Mouse (Mus musculus) midbrain, embryonic 14.5 days (tissue): Measurements from ENCODE around the gene Fgfr2. TPM values are rescaled to one million over a fixed set of nuclear protein-coding genes. Genes with fewer than 3 reads are reported as not detected.

Source experiments
- ATAC-seq: fragments of 200-750 bp; cut with Nextera tagmentation; 2 replicates; pipeline ENCODE4 v1.8.0; 2017; ENCODE audit warnings: moderate number of reproducible peaks, moderate library complexity; ENCODE audit not compliant: low FRiP score, low TSS enrichment
- DNase-seq: peaks from one replicate; pipeline ENCODE4 v3.0.0-alpha.2; 2015
- H3K27ac ChIP-seq: fragments of 300-500 bp; sonication (generic); replicated peaks from 2 replicates; pipeline ENCODE4 v1.5.1; 2014; ENCODE audit warnings: mild to moderate bottlenecking, low read depth, low read length, moderate library complexity
- H3K27me3 ChIP-seq: fragments of 300-500 bp; sonication (generic); 2 replicates; pipeline ENCODE4 v1.6.1; 2014; ENCODE audit warnings: low read length, control low read depth, mixed read lengths; ENCODE audit not compliant: control insufficient read depth, insufficient read depth
- H3K36me3 ChIP-seq: fragments of 300-500 bp; sonication (generic); 2 replicates; pipeline ENCODE4 v1.6.1; 2014; ENCODE audit warnings: low read length, control low read depth; ENCODE audit not compliant: control insufficient read depth, insufficient read depth
- H3K4me1 ChIP-seq: fragments of 300-500 bp; sonication (generic); 2 replicates; pipeline ENCODE4 v1.6.1; 2014; ENCODE audit warnings: mild to moderate bottlenecking, antibody characterized with exemption, low read length, control low read depth; ENCODE audit not compliant: control insufficient read depth, insufficient read depth
- H3K4me2 ChIP-seq: fragments of 300-500 bp; sonication (generic); 2 replicates; pipeline ENCODE4 v1.6.1; 2014; ENCODE audit warnings: mild to moderate bottlenecking, low read length, moderate library complexity
- H3K4me3 ChIP-seq: fragments of 300-500 bp; sonication (generic); replicated peaks from 2 replicates; pipeline ENCODE4 v1.5.1; 2014; ENCODE audit warnings: low read depth, low read length
- H3K9ac ChIP-seq: fragments of 300-500 bp; sonication (generic); replicated peaks from 2 replicates; pipeline ENCODE4 v1.6.1; 2014; ENCODE audit warnings: mild to moderate bottlenecking, low read length, moderate library complexity
- H3K9me3 ChIP-seq: fragments of 300-500 bp; sonication (generic); 2 replicates; pipeline ENCODE4 v1.6.1; 2016; ENCODE audit warnings: low read length, control low read depth, mixed read lengths; ENCODE audit not compliant: control insufficient read depth
- WGBS: fragments of 180-500 bp; shearing (Covaris S2); extraction: QIAGEN DNeasy Blood & Tissue Kit; methylation state at CpG from one replicate; pipeline ENCODE4 v1.1.7; 2014; 5-methylcytosine and 5-hydroxymethylcytosine counted together
- polyA plus RNA-seq: library from polyadenylated mRNA; unstranded; fragments of >200 nt; fragmentation: Nextera tagmentation; extraction: Ambion mirVana; gene quantifications from 2 replicates; pipeline ENCODE4 v1.2.1, GENCODE M21; 2014

Gene Fgfr2
- polyA plus RNA-seq, 1 experiment from 2014 or later: 28.1 TPM

DNA sequence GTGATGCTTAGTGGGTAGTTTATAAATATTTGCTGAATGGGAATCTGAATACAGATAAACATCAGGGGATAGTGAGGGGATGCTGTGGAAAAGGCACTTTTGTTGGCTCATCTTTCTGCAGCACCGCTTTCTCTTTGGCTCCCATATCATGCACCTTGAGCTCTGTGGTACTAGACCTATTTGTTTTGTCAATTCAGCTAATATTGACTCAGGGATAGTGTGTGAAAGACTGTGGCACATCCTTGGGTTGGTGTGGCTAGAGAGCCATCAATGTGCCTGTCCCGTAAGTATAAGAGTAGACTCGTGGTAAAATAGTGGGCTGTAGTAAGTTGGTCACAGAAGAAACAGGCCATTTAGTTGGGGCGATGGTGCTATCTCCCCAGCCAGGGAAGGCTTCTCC, 2335.6 kb downstream of the Fgfr2 start:
- Histone ChIP-seq H3K4me1 (no peaks in the 10 kb centered on the region), H3K4me2 (no peak overlapping the region), H3K9ac (no peak overlapping the region), H3K4me3 (no peak overlapping the region), H3K9me3 (no peaks in the 10 kb centered on the region), H3K27ac (no peak overlapping the region), H3K27me3 (no peaks in the 10 kb centered on the region), H3K36me3 (no peaks in the 10 kb centered on the region)
- DNase-seq (no peak), ATAC-seq (no peak)
- WGBS: 96% methylated on average over 4 of the region's 4 CpGs

DNA sequence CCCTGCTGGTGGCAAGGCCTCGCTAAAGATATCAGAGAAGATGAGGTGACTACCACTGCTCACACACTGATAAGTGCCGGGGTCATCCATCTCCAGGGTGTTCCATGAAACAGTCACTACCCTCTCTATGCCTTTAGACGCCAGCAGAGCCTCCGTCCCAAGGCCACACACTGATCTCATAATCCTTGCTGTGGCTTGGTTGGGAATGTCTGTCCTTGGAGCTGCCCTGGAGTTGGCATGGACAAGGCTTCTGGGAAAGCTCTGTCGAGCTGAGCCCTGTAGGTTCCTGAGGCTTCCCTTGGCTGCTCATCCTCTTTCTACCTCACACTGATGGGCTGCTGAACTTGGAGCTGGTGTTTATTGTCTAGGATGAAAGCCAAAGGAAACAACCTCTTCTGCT, 2336.4 kb downstream of the Fgfr2 start:
- DNase-seq (no peak), ATAC-seq (no peak)
- Histone ChIP-seq H3K9ac (no peak overlapping the region), H3K4me1 (no peaks in the 10 kb centered on the region), H3K9me3 (no peaks in the 10 kb centered on the region), H3K4me2 (no peak overlapping the region), H3K27me3 (no peaks in the 10 kb centered on the region), H3K4me3 (no peak overlapping the region), H3K36me3 (no peaks in the 10 kb centered on the region), H3K27ac (no peak overlapping the region)
- 76% methylated on average over 5 of the region's 5 CpGs for WGBS

DNA sequence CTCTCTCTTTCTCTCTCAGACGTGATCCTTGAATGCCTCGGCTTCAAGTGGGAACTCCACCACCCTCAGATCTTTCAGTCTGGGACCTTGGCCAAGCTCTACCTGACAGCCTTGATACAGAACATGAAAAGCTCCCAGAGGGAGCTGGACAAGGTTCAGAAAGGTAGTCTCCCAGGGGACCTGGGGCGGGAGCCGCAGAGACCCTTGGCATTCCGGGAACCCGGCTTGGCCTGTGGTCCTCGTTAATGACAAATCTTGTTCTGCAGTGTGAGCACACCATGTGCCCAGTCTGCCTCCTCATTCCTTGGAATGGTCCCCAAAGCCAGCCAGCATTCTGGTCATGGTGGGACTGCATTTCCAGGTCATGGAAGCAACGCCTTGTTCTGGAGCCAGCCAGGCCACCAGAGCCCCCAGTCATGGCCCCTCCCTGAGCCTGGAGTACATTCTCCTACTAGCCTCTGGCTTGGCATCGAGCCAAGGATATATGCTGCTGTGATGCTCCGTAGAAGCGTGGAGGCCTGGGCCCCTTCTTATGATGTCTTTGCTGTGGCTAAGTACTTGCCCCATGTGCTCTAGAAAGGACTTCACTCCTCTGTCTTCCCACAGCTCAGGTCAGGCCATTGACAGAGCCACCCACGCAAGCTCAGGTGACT, 2337.1 kb downstream of the Fgfr2 start:
- no peak overlapping the region for H3K9ac ChIP-seq
- ATAC-seq: no peak
- DNase-seq: no peak
- no peak overlapping the region for H3K27ac ChIP-seq
- no peak overlapping the region for H3K4me2 ChIP-seq
- H3K4me3 ChIP-seq: no peak overlapping the region
- 84% methylated on average over 12 of the region's 12 CpGs for WGBS
- H3K4me1 ChIP-seq: no peaks in the 10 kb centered on the region
- no peaks in the 10 kb centered on the region for H3K9me3 ChIP-seq
- no peaks in the 10 kb centered on the region for H3K36me3 ChIP-seq
- no peaks in the 10 kb centered on the region for H3K27me3 ChIP-seq

DNA sequence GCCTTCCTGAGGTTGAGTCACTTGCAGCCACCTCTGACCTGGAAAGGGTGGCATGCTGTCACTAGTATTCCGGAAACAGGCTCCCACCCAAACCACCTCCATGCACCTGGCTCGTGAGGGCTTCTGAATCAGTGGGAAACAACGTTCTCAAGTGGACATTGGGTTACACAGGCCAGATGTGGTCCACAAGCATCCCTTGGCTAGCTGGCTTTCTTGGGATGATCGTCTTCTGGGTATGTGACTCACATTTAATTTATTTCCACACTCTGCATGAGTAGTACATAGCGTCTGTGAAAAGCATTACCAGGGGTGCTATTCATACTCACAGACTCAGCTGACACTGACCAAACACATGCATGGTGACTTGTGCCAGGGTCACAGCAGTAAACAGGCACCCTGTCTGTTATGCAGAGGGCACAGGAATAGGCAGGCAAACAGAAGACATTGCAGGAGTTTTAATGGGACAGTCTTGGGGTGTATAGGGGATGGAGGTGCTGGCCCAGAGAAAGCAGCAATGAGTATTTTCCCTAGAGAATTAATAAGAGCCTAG, 2340.6 kb downstream of the Fgfr2 start:
- Histone ChIP-seq H3K4me3 (no peak overlapping the region), H3K9ac (no peak overlapping the region), H3K27ac (no peak overlapping the region), H3K27me3 (no peaks in the 10 kb centered on the region), H3K4me1 (no peaks in the 10 kb centered on the region), H3K4me2 (no peak overlapping the region), H3K9me3 (no peaks in the 10 kb centered on the region), H3K36me3 (no peaks in the 10 kb centered on the region)
- WGBS: 82% methylated on average over 5 of the region's 5 CpGs
- ATAC-seq (no peak), DNase-seq (no peak)

DNA sequence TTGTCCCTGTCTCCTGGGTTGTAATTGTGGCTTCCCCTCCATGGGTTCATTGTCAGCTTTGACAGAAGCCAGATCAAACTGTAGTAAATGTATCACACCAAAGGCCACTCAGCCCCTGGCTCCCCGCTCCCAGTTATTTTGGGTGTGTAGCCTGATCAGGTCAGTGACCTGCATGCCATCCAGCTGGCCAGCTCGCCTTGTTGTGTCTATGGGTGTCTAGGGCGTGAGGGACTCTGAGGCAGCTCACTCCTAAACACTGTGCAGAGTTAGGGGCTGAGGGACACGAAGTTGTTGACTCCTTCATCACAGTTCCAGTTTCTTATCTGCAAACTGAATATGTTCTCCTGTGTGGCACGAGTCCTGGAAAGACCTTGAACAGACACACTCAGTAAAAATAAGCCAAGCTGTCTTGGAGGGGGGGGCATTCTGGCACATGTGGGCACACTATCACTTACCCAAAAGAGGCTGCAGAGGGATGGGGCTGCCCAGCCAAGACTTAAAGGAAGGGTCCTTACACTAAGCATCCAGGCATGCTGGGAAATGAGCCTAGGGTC, 2342.2 kb downstream of the Fgfr2 start:
- Histone ChIP-seq H3K27me3 (no peaks in the 10 kb centered on the region), H3K4me3 (no peak overlapping the region), H3K4me2 (no peak overlapping the region), H3K4me1 (no peaks in the 10 kb centered on the region), H3K9me3 (no peaks in the 10 kb centered on the region), H3K27ac (no peak overlapping the region), H3K9ac (no peak overlapping the region), H3K36me3 (no peaks in the 10 kb centered on the region)
- DNase-seq: no peak
- no peak for ATAC-seq
- 81% methylated on average over 5 of the region's 5 CpGs for WGBS

DNA sequence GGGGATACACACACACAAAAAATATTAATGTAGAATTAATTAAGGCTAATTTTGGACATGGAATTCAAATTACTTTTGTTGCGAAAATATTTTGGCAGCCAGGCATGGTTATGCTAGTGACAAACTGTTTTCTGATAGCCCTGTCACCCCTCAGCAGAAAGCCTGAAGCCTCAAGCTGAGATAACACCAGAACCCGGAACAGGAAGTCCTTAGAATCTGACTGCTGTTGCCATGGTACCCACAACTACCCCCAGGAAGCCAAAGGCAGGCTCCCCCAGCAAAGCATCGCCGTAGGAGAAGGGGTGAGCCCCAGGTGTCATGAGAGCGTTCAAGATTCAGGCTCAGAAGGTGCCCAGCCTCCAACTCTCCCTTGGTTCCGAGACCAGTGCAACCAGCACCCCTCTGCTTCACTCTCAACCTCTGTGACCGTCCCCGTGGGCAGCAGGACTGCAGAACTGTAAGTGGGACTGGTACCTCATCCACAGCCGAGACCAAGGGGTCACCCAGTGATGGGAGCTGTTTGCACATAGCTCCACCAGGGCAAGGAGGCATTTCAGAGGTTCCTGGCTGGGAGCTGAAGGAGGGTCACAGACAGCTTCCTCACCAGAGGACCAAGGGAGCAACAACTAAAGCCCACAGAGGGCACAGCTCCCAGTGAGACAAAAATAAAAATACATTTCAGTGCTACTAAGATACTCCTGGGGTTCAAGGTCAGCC, 2349.1 kb downstream of the Fgfr2 start, which contains the start of gene Btbd16:
TSS of gene Btbd16 (plus strand) at position 156 of the 717 bp plus-strand sequence.
- Histone ChIP-seq H3K9ac (no peak within 1 kb of the TSS), H3K36me3 (no peaks in the 10 kb centered on the region), H3K9me3 (no peaks in the 10 kb centered on the region), H3K27me3 (no peaks in the 10 kb centered on the region), H3K27ac (no peak within 1 kb of the TSS), H3K4me1 (no peaks in the 10 kb centered on the region), H3K4me3 (no peak within 1 kb of the TSS), H3K4me2 (no peak within 1 kb of the TSS)
- ATAC-seq (no peak), DNase-seq (no peak)
- WGBS: 56% methylated on average over 9 of the region's 9 CpGs

DNA sequence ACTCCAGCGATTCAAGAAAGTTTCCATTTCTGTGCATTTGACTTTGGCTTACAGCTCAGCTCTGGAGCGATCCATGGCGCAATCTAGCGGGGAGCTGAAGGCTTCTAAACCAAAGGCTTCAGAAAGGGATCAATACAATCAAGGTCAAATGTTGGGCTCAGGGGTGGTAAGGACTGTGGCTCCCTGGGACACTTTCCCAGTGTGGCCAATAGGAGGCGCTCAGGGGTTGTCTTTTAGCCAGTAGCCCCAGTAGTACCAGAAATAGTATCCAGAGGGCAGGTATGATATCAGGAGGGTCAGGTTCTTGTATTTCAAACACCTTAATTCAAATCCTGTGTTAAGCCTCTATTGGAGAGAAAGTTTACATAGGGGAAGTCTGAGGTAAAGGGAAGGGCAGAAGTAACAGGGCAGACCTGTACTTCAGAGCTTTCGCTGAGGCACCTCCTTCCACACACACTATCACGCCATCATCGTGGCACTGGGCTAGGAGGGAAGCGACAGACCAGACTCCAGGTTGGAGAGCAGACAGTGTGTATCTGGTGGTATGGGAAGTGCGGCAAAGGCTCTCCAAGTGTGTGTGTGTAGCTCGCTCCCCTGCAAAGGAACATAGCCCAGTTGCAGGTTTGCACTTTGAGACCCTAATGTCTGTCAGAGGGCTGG, 2349.8 kb downstream of the Fgfr2 start:
- Histone ChIP-seq H3K36me3 (no peaks in the 10 kb centered on the region), H3K4me2 (no peak overlapping the region), H3K27ac (no peak overlapping the region), H3K9me3 (no peaks in the 10 kb centered on the region), H3K27me3 (no peaks in the 10 kb centered on the region), H3K4me3 (no peak overlapping the region), H3K9ac (no peak overlapping the region), H3K4me1 (no peaks in the 10 kb centered on the region)
- DNase-seq (peak; percentile 39), ATAC-seq (no peak)
- WGBS: 69% methylated on average over 11 of the region's 11 CpGs

DNA sequence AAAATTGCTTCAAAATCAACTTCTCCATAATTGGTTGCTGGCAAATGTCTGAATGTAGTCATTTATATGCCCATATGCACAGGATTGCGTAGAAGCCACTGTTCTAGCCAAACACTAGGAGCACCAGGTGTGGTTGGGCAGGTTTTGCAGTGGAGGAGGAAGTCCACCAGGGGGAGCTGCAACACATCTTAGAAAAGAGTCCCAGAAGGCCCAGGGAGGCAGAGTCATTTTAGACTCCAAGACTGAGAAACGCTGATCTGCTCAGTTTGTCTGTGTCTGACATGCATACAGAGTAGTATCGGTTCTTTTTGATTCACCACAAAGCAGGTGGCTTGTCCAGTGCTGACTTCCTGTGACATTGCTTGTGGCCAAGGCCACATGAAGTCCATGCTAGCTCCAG, 2352.4 kb downstream of the Fgfr2 start:
- no peak overlapping the region for H3K4me2 ChIP-seq
- no peak for ATAC-seq

More for the DNA sequence above, 2352.4 kb downstream of the Fgfr2 start:
- no peak overlapping the region for H3K4me3 ChIP-seq
- no peaks in the 10 kb centered on the region for H3K4me1 ChIP-seq
- H3K36me3 ChIP-seq: 0 out of 2 replicates have a peak, but pooled peaks cover 3% of the 10 kb centered on the region
- DNase-seq: peak; percentile 94
- H3K9ac ChIP-seq: no peak overlapping the region
- H3K27ac ChIP-seq: no peak overlapping the region
- H3K27me3 ChIP-seq: no peaks in the 10 kb centered on the region
- no peaks in the 10 kb centered on the region for H3K9me3 ChIP-seq
- WGBS: 27% methylated on average over 3 of the region's 3 CpGs
